Mouse (Mus musculus) heart, postnatal 36 days (tissue): ENCODE results near the gene Izumo3. TPM values are rescaled to one million over a fixed set of nuclear protein-coding genes. Genes with fewer than 3 reads are reported as not detected.
"Not testable (repeated sequence)": the region's sequence is repeated elsewhere in the genome, so short reads cannot be mapped to it uniquely, and the experiment has no call there.

Experiments used
- DNase-seq, 2 experiments: peaks; one replicate each; pipeline ENCODE4 v3.0.0; 2021 to 2022
- intact Hi-C: fragments of 180-260 bp; cut with DNase I; formaldehyde crosslinking; loops from one replicate; pipeline ENCODE4 v1.15.1; 2025
- total RNA-seq, 2 experiments: library from RNA; stranded (reverse); gene quantifications; 2 replicates each; pipeline ENCODE4 v1.2.3; 2021

Gene Izumo3
- total RNA-seq: not detected

DNA sequence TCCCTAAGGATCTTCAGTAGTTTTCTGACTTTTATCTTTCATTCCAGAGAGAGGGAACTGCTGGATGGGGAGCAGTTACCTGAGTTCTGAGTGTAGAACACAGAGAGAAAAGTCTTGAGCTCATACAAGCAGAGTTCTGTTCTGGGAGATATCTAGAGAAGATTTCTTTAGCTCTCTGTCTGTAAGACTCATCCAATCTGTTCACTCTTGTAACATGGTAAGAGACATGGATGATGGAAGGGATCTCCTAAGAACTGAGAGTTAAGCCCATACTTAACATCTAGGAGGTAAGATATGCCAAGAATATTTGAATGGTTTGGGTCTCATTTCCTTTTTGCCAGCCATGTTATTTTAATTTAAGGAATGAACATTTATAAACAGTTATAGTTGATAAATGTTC is at the start of gene Izumo3:
TSS of gene Izumo3 (minus strand) at position 101 of the 400 bp plus-strand sequence.
- intact Hi-C loops: no loop called here

DNA sequence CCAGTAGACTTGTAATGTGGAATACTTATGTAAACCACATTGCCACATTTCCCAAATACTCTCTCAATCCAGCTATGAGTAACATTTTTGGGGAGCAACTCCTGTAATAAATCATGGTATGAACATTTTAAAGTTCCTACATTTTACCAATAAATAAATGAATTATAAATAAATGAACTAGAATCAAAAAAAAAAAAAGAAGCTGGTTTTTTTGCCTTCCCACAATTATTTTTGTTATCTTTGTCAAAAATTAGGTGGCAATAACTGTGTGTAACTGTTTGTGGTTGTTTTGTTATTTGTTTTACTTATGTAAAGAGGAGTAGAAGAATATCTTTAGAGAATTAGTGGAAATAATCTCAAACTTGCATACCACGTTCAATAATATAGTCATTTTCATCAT is 44.6 kb upstream of the Izumo3 start, which contains the start of gene Gm12666:
TSS of gene Gm12666 (minus strand) at position 101 of the 400 bp plus-strand sequence.
- DNase-seq, intact Hi-C loops: not testable (repeated sequence)

More for the DNA sequence above, at the start of gene Izumo3:
- no peak for DNase-seq

DNA sequence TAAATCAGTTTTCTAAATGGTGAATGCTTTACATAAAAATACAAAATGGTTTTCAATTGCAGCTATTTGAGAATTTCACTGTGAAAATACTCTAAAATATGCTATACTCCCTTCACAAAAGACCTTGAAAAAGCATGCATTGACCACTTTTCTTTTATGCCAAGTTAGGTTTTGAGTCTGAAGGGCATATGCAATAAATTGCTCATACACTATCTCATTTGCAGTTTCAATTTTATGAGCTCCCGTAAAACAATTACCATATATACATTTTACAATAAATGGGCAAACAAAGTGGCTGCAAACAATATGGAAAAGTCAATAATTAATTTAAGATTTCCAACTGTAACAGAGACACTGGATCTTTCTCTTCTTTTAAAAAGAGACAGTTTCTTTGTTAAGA is 5.6 kb upstream of the Izumo3 start:
- DNase-seq: no peak

GRCm38 (mm10) chr4:92111390-92111988 is 35.5 kb downstream of the Izumo3 start:
- no peak for DNase-seq
- intact Hi-C loops: no loop called here

More for the DNA sequence above, 5.6 kb upstream of the Izumo3 start:
- intact Hi-C loops: no loop called here

GRCm38 (mm10) chr4:92097386-92097785 is 49.6 kb downstream of the Izumo3 start:
- no peak for DNase-seq
- intact Hi-C loops: no loop called here

GRCm38 (mm10) chr4:92095951-92096350 is 51.1 kb downstream of the Izumo3 start:
- no peak for DNase-seq
- intact Hi-C loops: no loop called here

Other genes with a start within 250 kb of the Izumo3 start
- 1 to 10 TPM; 1.3 to 2.4 TPM for gene Gm12666, start 44.5 kb upstream of the Izumo3 start, total RNA-seq